7 mouse cellular contexts compared by ENCODE assay signal in genomic region chr12:12420841-12421579, GRCm38 (mm10).
DNase-seq lines count a peak whose midpoint lies in the region; ATAC-seq and TF ChIP-seq lines count a peak whose summit lies in the region.

No protein-coding gene starts in this region.

- peak; percentile 92 for ATAC-seq in embryonic facial prominence, embryonic 12.5 days (ENCODE audit: insufficient number of reproducible peaks, insufficient read depth, low FRiP score, low TSS enrichment)
- ATAC-seq in limb, embryonic 11.5 days (ENCODE audit: insufficient number of reproducible peaks, low FRiP score, low TSS enrichment, low read depth), result peak; percentile 93
- peak; percentile 94 for ATAC-seq in midbrain, embryonic 14.5 days (ENCODE audit: low FRiP score, low TSS enrichment)

- TF ChIP-seq EP300 in heart, adult 2 months (IDR thresholded peaks at IDR 0.05; ENCODE audit: insufficient read depth, low read depth, low read length), result peak; percentile 71; the same call in 1 of the 2 replicates

- H3K9me3 ChIP-seq in embryonic facial prominence, embryonic 12.5 days, result no peaks in the 10 kb centered on the region
- H3K9me3 ChIP-seq in limb, embryonic 11.5 days (ENCODE audit: control insufficient read depth, low read length), result no peaks in the 10 kb centered on the region
- H3K9me3 ChIP-seq in midbrain, embryonic 14.5 days (ENCODE audit: control insufficient read depth, low read length), result no peaks in the 10 kb centered on the region

- H3K27ac ChIP-seq in embryonic facial prominence, embryonic 12.5 days, result peak overlapping the region; percentile 51; the same call in 1 of the 2 replicates
- H3K27ac ChIP-seq in heart, adult 2 months, result peak overlapping the region; percentile 44; the same call in 1 of the 2 replicates
- H3K27ac ChIP-seq in kidney, adult 2 months (ENCODE audit: insufficient read depth, low read depth, low read length), result no peak overlapping the region
- no peak overlapping the region for H3K27ac ChIP-seq in limb, embryonic 11.5 days (replicated peaks; ENCODE audit: low read depth, low read length)
- H3K27ac ChIP-seq in midbrain, embryonic 14.5 days (replicated peaks; ENCODE audit: low read depth, low read length), result peak overlapping the region; percentile 70; the same call in 1 of the 2 replicates

- no peaks in the 10 kb centered on the region for H3K79me2 ChIP-seq in heart, adult 2 months (replicated peaks; ENCODE audit: control insufficient read depth, insufficient read depth, low read length)

- DNase-seq in adrenal gland, postnatal 36 days, result peak; percentile 86 to 88
- peak; percentile 80 to 86 for DNase-seq in heart, adult 2 months
- DNase-seq in kidney, adult 2 months, result peak; percentile 80
- peak; percentile 93 for DNase-seq in limb, embryonic 11.5 days (ENCODE audit: low spot score)
- DNase-seq in midbrain, embryonic 14.5 days, result peak; percentile 96
- peak; percentile 72 for DNase-seq in spleen, adult 12 weeks (ENCODE audit: low spot score)

- peak; percentile 100 for TF ChIP-seq CTCF in heart, adult 2 months (IDR thresholded peaks at IDR 0.05)
- peak; percentile 92 for TF ChIP-seq CTCF in kidney, adult 2 months (conservative IDR thresholded peaks at IDR 0.05; ENCODE audit: insufficient read depth, insufficient read length, low read depth, low read length)

- H3K4me2 ChIP-seq in embryonic facial prominence, embryonic 12.5 days (replicated peaks), result peak overlapping the region; percentile 59
- H3K4me2 ChIP-seq in limb, embryonic 11.5 days (ENCODE audit: low read depth, severe bottlenecking), result peak overlapping the region; percentile 38
- peak overlapping the region; percentile 67 for H3K4me2 ChIP-seq in midbrain, embryonic 14.5 days (ENCODE audit: low read length)

- H3K4me3 ChIP-seq in embryonic facial prominence, embryonic 12.5 days, result peak overlapping the region; percentile 38
- peak overlapping the region; percentile 39 for H3K4me3 ChIP-seq in heart, adult 2 months
- H3K4me3 ChIP-seq in kidney, adult 2 months (ENCODE audit: insufficient read depth, low read depth, low read length), result peak overlapping the region; percentile 51
- peak overlapping the region; percentile 7 for H3K4me3 ChIP-seq in limb, embryonic 11.5 days (ENCODE audit: low read depth, low read length)
- peak overlapping the region; percentile 35 for H3K4me3 ChIP-seq in midbrain, embryonic 14.5 days (replicated peaks; ENCODE audit: low read depth, low read length)

- 13% methylated on average over 25 of the region's 25 CpGs for WGBS in embryonic facial prominence, embryonic 12.5 days
- WGBS in heart, adult 2 months, result 15% methylated on average over 25 of the region's 25 CpGs
- 12% methylated on average over 25 of the region's 25 CpGs for WGBS in kidney, adult 2 months
- WGBS in limb, embryonic 11.5 days, result 15% methylated on average over 25 of the region's 25 CpGs
- 11% methylated on average over 25 of the region's 25 CpGs for WGBS in midbrain, embryonic 14.5 days

- H3K9ac ChIP-seq in embryonic facial prominence, embryonic 12.5 days, result peak overlapping the region; percentile 53
- peak overlapping the region; percentile 80 for H3K9ac ChIP-seq in heart, adult 2 months (ENCODE audit: low read depth, low read length)
- H3K9ac ChIP-seq in limb, embryonic 11.5 days (ENCODE audit: low read length), result peak overlapping the region; percentile 52
- H3K9ac ChIP-seq in midbrain, embryonic 14.5 days (replicated peaks; ENCODE audit: low read length), result peak overlapping the region; percentile 76

- no peak for TF ChIP-seq POLR2A in heart, adult 2 months (IDR thresholded peaks at IDR 0.05; ENCODE audit: insufficient read depth, low read depth, low read length)
- TF ChIP-seq POLR2A in kidney, adult 2 months (IDR thresholded peaks at IDR 0.05; ENCODE audit: low read depth, low read length), result no peak

- intact Hi-C loops in heart, adult 2 months (cut with DNase I), result loop anchor here (1.0 to 2.0 kb wide), 3 partner anchors 202 to 794 kb away; no protein-coding TSS in a partner anchor

- 0 out of 2 replicates have a peak, but pooled peaks cover 4% of the 10 kb centered on the region for H3K4me1 ChIP-seq in embryonic facial prominence, embryonic 12.5 days
- no peaks in the 10 kb centered on the region for H3K4me1 ChIP-seq in heart, adult 2 months (ENCODE audit: control insufficient read depth, insufficient read depth, low read length)
- H3K4me1 ChIP-seq in kidney, adult 2 months (ENCODE audit: control insufficient read depth, insufficient read depth, low read length), result no peaks in the 10 kb centered on the region
- H3K4me1 ChIP-seq in limb, embryonic 11.5 days (ENCODE audit: control insufficient read depth, insufficient read depth, low read length), result 0 out of 2 replicates have a peak, but pooled peaks cover 3% of the 10 kb centered on the region
- H3K4me1 ChIP-seq in midbrain, embryonic 14.5 days (ENCODE audit: control insufficient read depth, insufficient read depth, low read length), result peaks cover 5% of the 10 kb centered on the region; the same call in 1 of the 2 replicates

- H3K36me3 ChIP-seq in embryonic facial prominence, embryonic 12.5 days, result no peaks in the 10 kb centered on the region
- no peaks in the 10 kb centered on the region for H3K36me3 ChIP-seq in heart, adult 2 months (ENCODE audit: control insufficient read depth, insufficient read depth, low read length)
- no peaks in the 10 kb centered on the region for H3K36me3 ChIP-seq in kidney, adult 2 months (ENCODE audit: control insufficient read depth, insufficient read depth, low read length)
- no peaks in the 10 kb centered on the region for H3K36me3 ChIP-seq in limb, embryonic 11.5 days (ENCODE audit: control insufficient read depth, insufficient read depth, low read length)
- H3K36me3 ChIP-seq in midbrain, embryonic 14.5 days (ENCODE audit: control insufficient read depth, insufficient read depth, low read length), result no peaks in the 10 kb centered on the region

- H3K27me3 ChIP-seq in embryonic facial prominence, embryonic 12.5 days, result no peaks in the 10 kb centered on the region; the same call in 1 of the 2 replicates
- no peaks in the 10 kb centered on the region for H3K27me3 ChIP-seq in heart, adult 2 months (ENCODE audit: control insufficient read depth, insufficient read depth, low read length)
- H3K27me3 ChIP-seq in kidney, adult 2 months (replicated peaks; ENCODE audit: control insufficient read depth, insufficient read depth, low read length), result no peaks in the 10 kb centered on the region
- no peaks in the 10 kb centered on the region for H3K27me3 ChIP-seq in limb, embryonic 11.5 days (ENCODE audit: control insufficient read depth, insufficient read depth, low read length)
- H3K27me3 ChIP-seq in midbrain, embryonic 14.5 days (ENCODE audit: control insufficient read depth, insufficient read depth, low read length), result no peaks in the 10 kb centered on the region

Comparison
In these comparisons a context has a peak if more than half of its experiments do, and no peak if none do; other contexts are left out.
1. H3K27ac ChIP-seq: peak in embryonic facial prominence, embryonic 12.5 days (single experiment), heart, adult 2 months (single experiment) and midbrain, embryonic 14.5 days (single experiment); none in kidney, adult 2 months (single experiment) and limb, embryonic 11.5 days (single experiment).
2. Peak in every context shown above with its lines, with median percentiles within 50 percentile points of each other: DNase-seq, ATAC-seq, H3K4me2 ChIP-seq, H3K4me3 ChIP-seq and H3K9ac ChIP-seq.